Mouse (Mus musculus): ENCODE results near the gene Rad51b. TPM values are rescaled to one million over a fixed set of nuclear protein-coding genes. Genes with fewer than 3 reads are reported as not detected.

Rad51b gene
- total RNA-seq, 2 experiments from 2014 or later: 2.0 TPM

DNA sequence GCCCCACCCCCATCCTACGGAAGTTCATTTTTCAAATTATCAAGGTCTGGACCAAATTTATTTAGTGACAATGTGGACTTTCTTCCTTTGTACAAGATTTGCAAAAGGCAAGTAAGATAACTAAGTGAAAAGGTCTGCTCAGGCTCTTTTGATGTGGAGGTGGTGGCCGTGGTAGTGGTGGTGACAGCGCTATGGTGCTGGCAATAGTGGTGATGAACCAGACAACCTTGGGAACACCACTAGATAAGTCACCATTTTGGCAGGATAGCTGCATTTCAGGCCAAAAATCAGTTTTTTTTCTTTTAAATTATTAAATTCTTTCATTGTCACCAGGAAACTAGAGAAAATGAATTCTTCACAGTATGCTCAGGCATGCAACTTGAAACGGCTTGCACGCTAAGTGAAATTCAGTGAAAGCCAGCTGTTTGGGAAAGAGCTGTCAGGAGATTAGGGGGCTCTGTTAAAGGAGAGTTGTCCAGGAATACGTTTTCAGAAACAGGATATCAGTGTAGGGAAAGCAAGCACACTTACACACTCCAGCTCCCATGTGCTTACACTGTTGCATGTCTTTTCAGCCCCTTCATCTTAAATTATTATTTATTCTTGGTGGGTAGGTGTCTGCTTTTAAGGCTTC, 179.4 kb downstream of the Rad51b start:
- intact Hi-C loops (cut with DNase I): no loop called here
- no peak for DNase-seq

DNA sequence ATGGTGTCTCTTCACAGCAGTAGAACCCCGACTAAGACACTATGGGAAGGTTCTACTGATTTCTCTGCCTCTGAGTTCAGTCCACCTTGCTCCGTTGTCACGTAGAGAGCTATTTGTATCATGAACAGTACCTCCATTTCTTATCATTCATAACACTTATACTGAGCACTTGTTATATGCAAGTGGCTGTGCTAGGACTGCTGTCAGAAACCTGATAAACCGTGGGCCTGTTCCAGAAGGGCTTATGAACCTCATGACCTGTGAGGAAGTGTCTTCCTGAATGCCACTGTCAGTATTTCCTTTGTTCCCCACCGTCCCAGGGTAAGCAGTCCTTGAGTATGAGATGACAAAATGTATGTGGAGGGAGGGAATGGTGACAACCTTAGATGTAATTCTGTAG, 181.7 kb downstream of the Rad51b start:
- peak in 1 of 2 experiments; percentile 9 for DNase-seq
- intact Hi-C loops (cut with DNase I): no loop called here

DNA sequence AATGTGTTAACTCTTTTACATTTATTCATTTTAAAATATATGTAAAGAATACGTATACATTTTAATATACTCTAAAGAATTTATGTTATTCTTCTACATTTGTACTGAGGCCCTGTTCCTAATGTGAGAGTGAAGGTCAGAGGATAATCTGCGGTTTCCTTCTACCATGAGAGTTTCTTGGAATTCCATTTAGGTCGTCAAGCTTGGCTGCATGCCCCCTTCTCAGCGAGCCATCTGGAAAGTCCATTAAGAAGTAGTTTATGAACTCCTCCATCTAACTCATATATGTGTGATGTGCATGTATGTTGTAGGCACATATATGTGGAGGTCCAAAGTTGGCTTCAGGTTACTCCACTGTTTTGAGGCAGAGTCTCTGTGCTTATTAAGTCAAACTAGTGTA, 188.4 kb downstream of the Rad51b start:
- peak in 1 of 2 experiments; percentile 19 for DNase-seq
- intact Hi-C loops (cut with DNase I): no loop called here

GRCm38 (mm10) chr12:79488590-79489242, 191.6 kb downstream of the Rad51b start:
- intact Hi-C loops (cut with DNase I): no loop called here
- peak; percentile 65 to 68 for DNase-seq

- intact Hi-C loops (cut with DNase I): no loop called here
- no peak for DNase-seq
These were observed 193.5 kb downstream of the Rad51b start for GRCm38 (mm10) chr12:79490626-79491025.

- intact Hi-C loops (cut with DNase I): no loop called here
- no peak for DNase-seq
These were observed 195.1 kb downstream of the Rad51b start for GRCm38 (mm10) chr12:79492175-79492574.

GRCm38 (mm10) chr12:79492613-79493012, 195.5 kb downstream of the Rad51b start:
- DNase-seq: no peak
- intact Hi-C loops (cut with DNase I): no loop called here

- intact Hi-C loops (cut with DNase I): no loop called here
These were observed 196.4 kb downstream of the Rad51b start for GRCm38 (mm10) chr12:79493481-79493880.

DNA sequence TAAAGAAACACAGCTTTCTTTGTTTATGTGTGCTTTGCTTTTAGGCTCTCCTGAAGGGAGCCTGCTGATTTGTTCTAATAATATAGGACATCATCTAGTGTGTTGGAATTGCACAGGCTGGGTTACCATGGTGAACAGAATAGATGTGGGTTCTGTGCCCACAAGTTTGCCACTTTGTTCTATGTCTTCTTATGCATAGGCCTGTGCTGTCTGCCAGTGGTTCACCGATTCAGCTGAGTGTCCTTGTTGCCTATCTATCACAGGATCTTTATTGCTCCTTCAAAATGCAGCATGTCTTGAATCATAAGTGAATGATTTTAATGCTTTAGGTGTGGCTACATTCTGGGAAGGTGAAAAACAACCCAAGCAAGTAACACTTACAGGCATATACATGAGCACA, 201.2 kb downstream of the Rad51b start:
- no peak for DNase-seq
- intact Hi-C loops (cut with DNase I): no loop called here

More at GRCm38 (mm10) chr12:79493481-79493880, 196.4 kb downstream of the Rad51b start:
- no peak for DNase-seq

- DNase-seq: no peak
- intact Hi-C loops (cut with DNase I): no loop called here
These were observed 202.7 kb downstream of the Rad51b start for GRCm38 (mm10) chr12:79499809-79500208.

- DNase-seq: no peak
- intact Hi-C loops (cut with DNase I): no loop called here
These were observed 204.8 kb downstream of the Rad51b start for GRCm38 (mm10) chr12:79501877-79502276.

- intact Hi-C loops (cut with DNase I): no loop called here
- no peak for DNase-seq
These were observed 205.9 kb downstream of the Rad51b start for GRCm38 (mm10) chr12:79502862-79503581.

DNA sequence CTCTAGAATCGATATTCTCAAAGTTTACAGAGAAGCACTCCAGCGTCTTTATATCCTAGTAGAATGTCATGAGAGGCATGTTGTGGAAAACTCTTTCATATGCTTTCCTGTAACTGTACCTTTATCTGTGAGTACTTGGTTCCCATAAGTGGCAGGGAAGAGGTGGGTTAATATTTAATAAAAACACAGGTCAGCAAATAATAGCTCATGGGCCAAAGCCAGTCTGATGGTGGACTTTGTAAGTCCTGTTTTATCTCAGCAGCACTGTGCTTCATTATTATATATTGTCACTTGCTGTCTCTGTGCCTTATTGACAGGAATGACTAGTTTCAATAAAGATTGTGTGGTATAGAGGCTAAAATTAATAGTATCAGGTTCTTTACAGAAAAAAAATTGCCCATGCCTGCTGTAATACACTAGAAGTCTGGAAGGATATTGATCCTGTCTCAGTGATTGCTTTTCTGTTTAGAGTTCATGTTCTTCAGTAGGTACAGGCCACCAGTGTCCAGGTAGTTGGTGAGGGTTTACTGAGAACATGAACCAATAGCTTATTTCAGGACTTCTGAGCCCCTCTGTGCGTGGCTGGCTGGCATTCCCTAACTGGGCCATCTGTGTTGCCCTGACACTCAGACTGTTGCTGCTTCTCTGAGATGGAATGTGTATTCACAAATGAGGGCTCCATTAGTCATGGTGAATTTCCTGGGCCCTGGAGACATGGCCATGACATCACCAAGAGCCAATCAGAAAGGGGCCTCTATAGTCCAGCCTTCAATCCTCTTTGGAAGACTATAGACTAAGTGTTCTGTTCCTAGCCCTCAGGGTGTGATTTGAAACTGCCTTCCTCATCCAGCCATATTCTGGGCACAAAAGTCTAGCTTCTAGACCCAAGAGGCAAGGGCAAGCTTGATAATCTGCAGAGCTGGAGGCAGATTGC, 206.8 kb downstream of the Rad51b start:
- intact Hi-C loops (cut with DNase I): no loop called here
- peak; percentile 11 to 18 for DNase-seq

- intact Hi-C loops (cut with DNase I): no loop called here
- no peak for DNase-seq
These were observed 207.6 kb downstream of the Rad51b start for GRCm38 (mm10) chr12:79504641-79505040.

DNA sequence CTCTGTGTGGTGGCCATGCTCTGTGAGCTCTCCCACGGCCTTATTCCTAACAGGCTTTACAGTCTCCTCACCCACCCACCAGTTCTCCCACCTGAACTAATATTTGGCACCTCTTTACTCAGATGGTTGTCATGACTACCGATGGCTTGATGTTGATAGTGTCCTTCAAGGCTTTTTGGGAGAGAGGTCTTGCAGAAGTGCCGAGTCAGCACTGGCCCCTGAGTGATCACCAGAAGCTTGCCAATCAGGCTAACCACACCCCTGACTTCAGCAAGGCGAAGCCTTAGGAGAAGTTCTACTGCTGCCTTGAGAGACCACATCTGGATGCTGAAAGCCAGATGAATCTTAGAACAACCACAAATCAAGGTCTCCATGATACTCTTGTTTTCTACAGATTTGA, 209.3 kb downstream of the Rad51b start:
- intact Hi-C loops (cut with DNase I): no loop called here
- DNase-seq: peak in 1 of 2 experiments; percentile 18

DNA sequence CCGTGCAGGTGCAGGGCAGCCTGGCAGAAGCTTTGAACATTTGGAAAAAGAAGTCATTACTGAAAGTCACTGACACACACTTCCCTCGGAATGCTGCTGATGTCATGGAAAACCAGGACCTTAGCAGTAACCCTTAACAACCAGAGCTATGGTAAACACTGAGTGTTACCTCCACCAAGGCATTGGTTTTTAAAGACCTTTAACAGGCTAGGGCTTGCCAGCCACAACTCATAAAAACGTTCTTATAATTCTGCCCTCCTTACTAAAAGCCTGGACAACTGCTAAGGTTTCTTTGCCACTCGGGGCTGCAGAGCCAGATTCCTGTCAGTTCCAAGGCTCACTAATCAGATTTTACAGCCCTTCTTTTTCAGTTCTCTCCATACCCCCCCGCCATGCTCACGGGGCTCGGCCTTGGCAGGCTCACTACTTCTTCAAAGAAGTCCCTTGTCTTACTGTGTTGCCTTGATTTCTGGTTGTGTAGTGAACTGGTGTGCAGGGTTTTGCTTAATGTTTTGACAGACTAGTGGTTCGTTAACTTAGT, 210.1 kb downstream of the Rad51b start:
- intact Hi-C loops (cut with DNase I): no loop called here
- DNase-seq: peak; percentile 26 to 29

DNA sequence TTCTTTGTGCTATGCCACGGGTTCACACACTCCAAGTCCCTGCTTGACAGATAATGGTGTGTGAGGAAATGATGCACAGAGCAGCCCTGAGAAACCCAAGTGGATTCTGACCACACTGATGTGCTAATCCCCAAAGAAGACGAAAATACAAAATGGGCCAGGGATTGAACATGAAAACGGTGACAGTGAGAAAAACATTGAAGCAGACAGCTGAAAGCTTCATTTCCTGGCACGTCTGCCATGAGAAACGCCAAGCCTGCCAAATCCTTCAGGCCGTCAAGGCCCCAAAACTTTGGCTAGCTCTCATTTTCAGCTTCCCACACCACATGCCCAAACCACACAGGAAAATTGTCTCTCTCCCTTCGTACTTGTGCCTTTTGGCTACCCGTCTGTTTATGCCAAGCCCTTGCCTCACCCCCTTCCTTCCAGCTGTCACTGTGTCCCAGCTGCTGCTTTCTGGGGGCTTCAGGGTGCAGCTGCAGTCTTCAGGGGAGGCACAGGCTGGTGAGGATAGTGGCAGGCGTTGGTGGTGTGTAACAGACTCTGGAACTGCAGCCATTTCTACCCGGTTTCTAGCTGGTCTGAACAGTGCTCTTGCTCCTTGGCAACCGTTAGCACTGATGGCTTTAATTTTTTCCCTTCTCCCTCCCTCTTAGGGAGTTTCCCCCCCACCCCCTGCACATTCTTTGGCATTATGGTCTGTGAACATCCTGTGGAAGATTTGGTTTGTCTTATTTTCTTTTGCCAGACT, 214.5 kb downstream of the Rad51b start:
- peak; percentile 57 to 63 for DNase-seq
- intact Hi-C loops (cut with DNase I): no loop called here

DNA sequence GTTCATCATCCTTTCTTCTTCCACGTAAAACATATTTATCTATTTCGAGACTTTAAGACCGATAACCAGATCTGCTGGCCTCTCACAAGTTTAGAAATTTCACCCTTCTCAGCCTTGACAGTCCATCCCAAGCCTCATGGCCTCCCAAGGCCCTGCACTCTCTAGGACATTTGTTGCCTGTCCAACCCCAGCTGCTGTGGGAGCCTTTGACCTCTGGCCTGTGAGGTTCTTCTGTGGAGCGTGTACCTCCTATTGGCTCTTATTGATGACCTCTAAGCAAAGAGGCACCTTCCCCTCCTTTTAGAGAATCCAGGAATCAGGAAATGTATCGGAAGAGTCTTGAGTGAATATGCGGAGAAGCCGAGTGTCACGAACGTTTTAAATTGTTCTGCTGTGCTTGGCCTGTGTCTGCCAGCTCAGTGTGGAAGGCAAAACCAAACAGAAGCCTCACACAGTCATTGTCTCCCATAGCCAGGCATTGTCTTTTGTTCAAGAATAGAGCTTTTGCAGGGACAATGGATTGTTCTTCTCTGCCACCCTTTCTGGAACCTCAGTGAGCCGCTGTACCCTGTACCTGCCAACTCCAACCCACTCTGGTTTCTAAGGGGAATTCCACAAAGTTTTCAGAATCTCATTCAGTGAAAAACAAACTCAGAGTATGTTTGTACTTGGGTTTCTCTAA, 215.3 kb downstream of the Rad51b start:
- intact Hi-C loops (cut with DNase I): no loop called here
- no peak for DNase-seq

DNA sequence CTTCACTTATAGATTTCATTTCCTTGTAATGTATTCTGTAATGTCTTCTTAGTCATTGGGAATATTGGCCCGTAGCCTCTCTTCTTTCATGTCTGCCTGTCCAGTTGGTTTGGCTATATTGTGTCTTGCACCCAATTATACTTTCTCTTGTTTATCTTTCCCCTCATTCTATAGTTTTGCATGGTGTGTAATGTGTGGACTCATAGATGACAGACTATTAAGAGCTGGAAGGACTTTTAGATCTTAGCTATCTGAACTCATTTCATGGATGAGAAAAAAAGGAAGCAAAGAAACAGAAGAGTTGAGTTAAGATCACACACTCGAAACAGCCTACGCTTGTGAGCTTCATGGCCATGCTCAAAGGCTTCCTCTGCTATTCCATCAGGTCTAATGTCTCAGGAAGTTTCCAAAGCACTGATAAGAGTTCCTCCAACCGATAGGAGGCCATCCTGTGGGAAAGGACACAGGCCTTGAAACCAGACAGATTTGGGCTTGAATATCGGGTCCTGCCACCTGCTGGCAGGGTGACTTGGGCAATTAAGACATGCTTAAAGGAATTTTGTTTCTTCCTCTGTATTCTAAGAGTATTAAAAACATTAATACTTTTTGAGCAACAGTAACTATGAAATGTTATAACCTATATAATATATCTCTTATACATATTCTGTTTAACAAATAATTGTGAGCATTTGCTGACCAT, 216.1 kb downstream of the Rad51b start:
- DNase-seq: no peak
- intact Hi-C loops (cut with DNase I): no loop called here
